Mouse (Mus musculus): ENCODE measurements around the gene Gpm6b. TPM values are rescaled to one million over a fixed set of nuclear protein-coding genes. Genes with fewer than 3 reads are reported as not detected.

The Gpm6b gene
- total and polyA plus RNA-seq, 3 experiments: 0.16 to 4.7 TPM; not detected in 1

GRCm38 (mm10) chrX:166356276-166356675, 117.6 kb downstream of the Gpm6b start:
- Histone ChIP-seq H3K36me3 (replicated peaks) (no peaks in the 10 kb centered on the region), H3K4me3 (ENCODE audit: low read depth, low read length) (no peak overlapping the region), H3K9me3 (replicated peaks) (no peaks in the 10 kb centered on the region), H3K27me3 (ENCODE audit: insufficient read depth, low read length) (no peaks in the 10 kb centered on the region), H3K4me1 (ENCODE audit: insufficient read depth, low read depth, low read length) (no peaks in the 10 kb centered on the region)
- no peak for ATAC-seq (ENCODE audit: extremely low read depth, insufficient number of reproducible peaks, low FRiP score, poor library complexity, severe bottlenecking)
- TF ChIP-seq TAL1 (conservative IDR thresholded peaks at IDR 0.05; ENCODE audit: low read depth, low read length) (no peak), GATA1 (IDR thresholded peaks at IDR 0.05; ENCODE audit: borderline replicate concordance, low read length) (no peak), CTCF (IDR thresholded peaks at IDR 0.05; ENCODE audit: low read depth, low read length) (no peak), GATA2 (IDR thresholded peaks at IDR 0.05; ENCODE audit: borderline replicate concordance, low read depth, low read length) (no peak), POLR2AphosphoS5 (IDR thresholded peaks at IDR 0.05; ENCODE audit: insufficient replicate concordance, low read depth, low read length) (no peak)
- no peak for DNase-seq (ENCODE audit: low spot score)

GRCm38 (mm10) chrX:166358955-166359354, 120.2 kb downstream of the Gpm6b start:
- TF ChIP-seq CTCF (IDR thresholded peaks at IDR 0.05; ENCODE audit: low read depth, low read length) (no peak), GATA2 (IDR thresholded peaks at IDR 0.05; ENCODE audit: borderline replicate concordance, low read depth, low read length) (no peak), TAL1 (conservative IDR thresholded peaks at IDR 0.05; ENCODE audit: low read depth, low read length) (no peak), GATA1 (IDR thresholded peaks at IDR 0.05; ENCODE audit: borderline replicate concordance, low read length) (no peak), POLR2AphosphoS5 (IDR thresholded peaks at IDR 0.05; ENCODE audit: insufficient replicate concordance, low read depth, low read length) (no peak)
- no peaks in the 10 kb centered on the region for H3K36me3 ChIP-seq (replicated peaks)
- H3K4me1 ChIP-seq (ENCODE audit: insufficient read depth, low read depth, low read length): no peaks in the 10 kb centered on the region
- H3K4me3 ChIP-seq (ENCODE audit: low read depth, low read length): no peak overlapping the region
- H3K27me3 ChIP-seq (ENCODE audit: insufficient read depth, low read length): no peaks in the 10 kb centered on the region
- DNase-seq (ENCODE audit: low spot score) (no peak), ATAC-seq (ENCODE audit: extremely low read depth, insufficient number of reproducible peaks, low FRiP score, poor library complexity, severe bottlenecking) (no peak)
- no peaks in the 10 kb centered on the region for H3K9me3 ChIP-seq (replicated peaks)

GRCm38 (mm10) chrX:166359927-166360440, 121.3 kb downstream of the Gpm6b start:
- TF ChIP-seq POLR2AphosphoS5 (IDR thresholded peaks at IDR 0.05; ENCODE audit: insufficient replicate concordance, low read depth, low read length) (no peak), CTCF (IDR thresholded peaks at IDR 0.05; ENCODE audit: low read depth, low read length) (no peak), GATA2 (IDR thresholded peaks at IDR 0.05; ENCODE audit: borderline replicate concordance, low read depth, low read length) (no peak), GATA1 (IDR thresholded peaks at IDR 0.05; ENCODE audit: borderline replicate concordance, low read length) (no peak), TAL1 (conservative IDR thresholded peaks at IDR 0.05; ENCODE audit: low read depth, low read length) (no peak)
- ATAC-seq (ENCODE audit: extremely low read depth, insufficient number of reproducible peaks, low FRiP score, poor library complexity, severe bottlenecking) (no peak), DNase-seq (ENCODE audit: low spot score) (no peak)
- Histone ChIP-seq H3K4me1 (ENCODE audit: insufficient read depth, low read depth, low read length) (no peaks in the 10 kb centered on the region), H3K27me3 (ENCODE audit: insufficient read depth, low read length) (no peaks in the 10 kb centered on the region), H3K36me3 (replicated peaks) (no peaks in the 10 kb centered on the region), H3K4me3 (ENCODE audit: low read depth, low read length) (no peak overlapping the region), H3K9me3 (replicated peaks) (no peaks in the 10 kb centered on the region)

- TF ChIP-seq POLR2AphosphoS5 (IDR thresholded peaks at IDR 0.05; ENCODE audit: insufficient replicate concordance, low read depth, low read length): no peak
- TF ChIP-seq TAL1 (conservative IDR thresholded peaks at IDR 0.05; ENCODE audit: low read depth, low read length): no peak
- TF ChIP-seq CTCF (IDR thresholded peaks at IDR 0.05; ENCODE audit: low read depth, low read length): no peak
- TF ChIP-seq GATA2 (IDR thresholded peaks at IDR 0.05; ENCODE audit: borderline replicate concordance, low read depth, low read length): no peak
- TF ChIP-seq GATA1 (IDR thresholded peaks at IDR 0.05; ENCODE audit: borderline replicate concordance, low read length): no peak
- Histone ChIP-seq H3K36me3 (replicated peaks) (no peaks in the 10 kb centered on the region), H3K4me3 (ENCODE audit: low read depth, low read length) (no peak overlapping the region), H3K27me3 (ENCODE audit: insufficient read depth, low read length) (no peaks in the 10 kb centered on the region), H3K9me3 (replicated peaks) (no peaks in the 10 kb centered on the region), H3K4me1 (ENCODE audit: insufficient read depth, low read depth, low read length) (no peaks in the 10 kb centered on the region)
- DNase-seq (ENCODE audit: low spot score) (no peak), ATAC-seq (ENCODE audit: extremely low read depth, insufficient number of reproducible peaks, low FRiP score, poor library complexity, severe bottlenecking) (no peak)
These were observed 121.7 kb downstream of the Gpm6b start for GRCm38 (mm10) chrX:166360455-166360854.

- H3K9me3 ChIP-seq (replicated peaks): no peaks in the 10 kb centered on the region
- H3K36me3 ChIP-seq (replicated peaks): no peaks in the 10 kb centered on the region
- no peak overlapping the region for H3K4me3 ChIP-seq (ENCODE audit: low read depth, low read length)
- DNase-seq (ENCODE audit: low spot score) (no peak), ATAC-seq (ENCODE audit: extremely low read depth, insufficient number of reproducible peaks, low FRiP score, poor library complexity, severe bottlenecking) (no peak)
- no peak for TF ChIP-seq CTCF (IDR thresholded peaks at IDR 0.05; ENCODE audit: low read depth, low read length)
- TF ChIP-seq GATA2 (IDR thresholded peaks at IDR 0.05; ENCODE audit: borderline replicate concordance, low read depth, low read length): no peak
- no peak for TF ChIP-seq POLR2AphosphoS5 (IDR thresholded peaks at IDR 0.05; ENCODE audit: insufficient replicate concordance, low read depth, low read length)
- no peak for TF ChIP-seq TAL1 (conservative IDR thresholded peaks at IDR 0.05; ENCODE audit: low read depth, low read length)
- TF ChIP-seq GATA1 (IDR thresholded peaks at IDR 0.05; ENCODE audit: borderline replicate concordance, low read length): no peak
- no peaks in the 10 kb centered on the region for H3K27me3 ChIP-seq (ENCODE audit: insufficient read depth, low read length)
- no peaks in the 10 kb centered on the region for H3K4me1 ChIP-seq (ENCODE audit: insufficient read depth, low read depth, low read length)
These were observed 126.9 kb downstream of the Gpm6b start for GRCm38 (mm10) chrX:166365458-166366213.

- no peaks in the 10 kb centered on the region; the same call in 1 of the 2 replicates for H3K4me1 ChIP-seq (ENCODE audit: insufficient read depth, low read depth, low read length)
- H3K27me3 ChIP-seq (ENCODE audit: insufficient read depth, low read length): no peaks in the 10 kb centered on the region
- H3K9me3 ChIP-seq (replicated peaks): no peaks in the 10 kb centered on the region
- DNase-seq (ENCODE audit: low spot score) (no peak), ATAC-seq (ENCODE audit: extremely low read depth, insufficient number of reproducible peaks, low FRiP score, poor library complexity, severe bottlenecking) (peak; percentile 15; the same call in 1 of the 2 replicates)
- no peak overlapping the region for H3K4me3 ChIP-seq (ENCODE audit: low read depth, low read length)
- no peaks in the 10 kb centered on the region for H3K36me3 ChIP-seq (replicated peaks)
- no peak for TF ChIP-seq TAL1 (conservative IDR thresholded peaks at IDR 0.05; ENCODE audit: low read depth, low read length)
- no peak for TF ChIP-seq CTCF (IDR thresholded peaks at IDR 0.05; ENCODE audit: low read depth, low read length)
- TF ChIP-seq GATA2 (IDR thresholded peaks at IDR 0.05; ENCODE audit: borderline replicate concordance, low read depth, low read length): no peak
- TF ChIP-seq POLR2AphosphoS5 (IDR thresholded peaks at IDR 0.05; ENCODE audit: insufficient replicate concordance, low read depth, low read length): no peak
- TF ChIP-seq GATA1 (IDR thresholded peaks at IDR 0.05; ENCODE audit: borderline replicate concordance, low read length): no peak
These were observed 138.1 kb downstream of the Gpm6b start for GRCm38 (mm10) chrX:166376681-166377328.
